Mouse (Mus musculus): ENCODE data around the gene Wdr47. TPM values are rescaled to one million over a fixed set of nuclear protein-coding genes. Genes with fewer than 3 reads are reported as not detected.

Wdr47 gene
- polyA plus RNA-seq, 1 experiment from 2014 or later = 8.7 TPM

GRCm38 (mm10) chr3:108571443-108572294, 19.4 kb upstream of the Wdr47 start, which contains the start of gene Taf13:
Gene Taf13 (plus strand): TSS chr3:108571698.
- H3K9me3 ChIP-seq = no peaks in the 10 kb centered on the region

GRCm38 (mm10) chr3:108572309-108573010, 18.6 kb upstream of the Wdr47 start:
- no peaks in the 10 kb centered on the region for H3K9me3 ChIP-seq
- no peak for DNase-seq (ENCODE audit: low spot score)

More at GRCm38 (mm10) chr3:108571443-108572294, 19.4 kb upstream of the Wdr47 start, which contains the start of gene Taf13:
- Histone ChIP-seq H3K4me3 (peak within 1 kb of the TSS; percentile 85), H3K27me3 (ENCODE audit: insufficient read depth, poor library complexity, severe bottlenecking) (no peaks in the 10 kb centered on the region), H3K36me3 (0 out of 2 replicates have a peak, but pooled peaks cover 5% of the 10 kb centered on the region), H3K4me1 (peaks cover 6% of the 10 kb centered on the region; the same call in 1 of the 2 replicates), H3K27ac (peak within 1 kb of the TSS; percentile 92)
- WGBS = 2% methylated on average over 42 of the region's 42 CpGs
- DNase-seq (ENCODE audit: low spot score) = peak; percentile 98

GRCm38 (mm10) chr3:108574018-108574417, 17.1 kb upstream of the Wdr47 start:
- Histone ChIP-seq H3K9me3 (no peaks in the 10 kb centered on the region), H3K27me3 (ENCODE audit: insufficient read depth, poor library complexity, severe bottlenecking) (no peaks in the 10 kb centered on the region), H3K4me3 (no peak overlapping the region), H3K36me3 (peaks cover 16% of the 10 kb centered on the region; the same call in 1 of the 2 replicates), H3K27ac (no peak overlapping the region), H3K4me1 (peaks cover 6% of the 10 kb centered on the region; the same call in 1 of the 2 replicates)
- WGBS = 81% methylated on average over 5 of the region's 5 CpGs
- DNase-seq (ENCODE audit: low spot score) = no peak

More at GRCm38 (mm10) chr3:108572309-108573010, 18.6 kb upstream of the Wdr47 start:
- Histone ChIP-seq H3K27me3 (ENCODE audit: insufficient read depth, poor library complexity, severe bottlenecking) (no peaks in the 10 kb centered on the region), H3K4me3 (peak overlapping the region; percentile 85), H3K4me1 (peaks cover 6% of the 10 kb centered on the region; the same call in 1 of the 2 replicates), H3K27ac (peak overlapping the region; percentile 92; the same call in 1 of the 2 replicates), H3K36me3 (0 out of 2 replicates have a peak, but pooled peaks cover 5% of the 10 kb centered on the region)
- WGBS = 50% methylated on average over 18 of the region's 18 CpGs

- 78% methylated on average over 4 of the region's 4 CpGs for WGBS
- H3K9me3 ChIP-seq = no peaks in the 10 kb centered on the region
- no peak overlapping the region for H3K4me3 ChIP-seq
- no peak for DNase-seq (ENCODE audit: low spot score)
- H3K27ac ChIP-seq = no peak overlapping the region
- no peaks in the 10 kb centered on the region for H3K4me1 ChIP-seq
- no peaks in the 10 kb centered on the region for H3K27me3 ChIP-seq (ENCODE audit: insufficient read depth, poor library complexity, severe bottlenecking)
- no peaks in the 10 kb centered on the region for H3K36me3 ChIP-seq
These were observed 6.5 kb upstream of the Wdr47 start for GRCm38 (mm10) chr3:108584580-108584979.

- WGBS = 45% methylated on average over 2 of the region's 2 CpGs
- no peak overlapping the region for H3K27ac ChIP-seq
- no peaks in the 10 kb centered on the region for H3K27me3 ChIP-seq (ENCODE audit: insufficient read depth, poor library complexity, severe bottlenecking)
- H3K9me3 ChIP-seq = no peaks in the 10 kb centered on the region
- no peak overlapping the region for H3K4me3 ChIP-seq
- H3K36me3 ChIP-seq = no peaks in the 10 kb centered on the region
- H3K4me1 ChIP-seq = peaks cover 15% of the 10 kb centered on the region; the same call in 1 of the 2 replicates
- no peak for DNase-seq (ENCODE audit: low spot score)
These were observed 2.6 kb upstream of the Wdr47 start for GRCm38 (mm10) chr3:108588446-108588845.

- Histone ChIP-seq H3K4me3 (peak overlapping the region; percentile 98), H3K36me3 (no peaks in the 10 kb centered on the region), H3K4me1 (peaks cover 15% of the 10 kb centered on the region; the same call in 1 of the 2 replicates), H3K9me3 (no peaks in the 10 kb centered on the region), H3K27me3 (ENCODE audit: insufficient read depth, poor library complexity, severe bottlenecking) (no peaks in the 10 kb centered on the region), H3K27ac (peak overlapping the region; percentile 90)
- peak; percentile 87 for DNase-seq (ENCODE audit: low spot score)
- WGBS = under 1% methylated on average over 61 of the region's 61 CpGs
These were observed 747 bp downstream of the Wdr47 start for GRCm38 (mm10) chr3:108591530-108592522.

GRCm38 (mm10) chr3:108608906-108609305, 17.8 kb downstream of the Wdr47 start:
- Histone ChIP-seq H3K36me3 (no peaks in the 10 kb centered on the region), H3K9me3 (no peaks in the 10 kb centered on the region), H3K27me3 (ENCODE audit: insufficient read depth, poor library complexity, severe bottlenecking) (no peaks in the 10 kb centered on the region), H3K4me3 (no peak overlapping the region), H3K4me1 (no peaks in the 10 kb centered on the region), H3K27ac (no peak overlapping the region)
- no peak for DNase-seq (ENCODE audit: low spot score)
- WGBS = 63% methylated on average over 3 of the region's 3 CpGs

- no peaks in the 10 kb centered on the region for H3K36me3 ChIP-seq
- no peak for DNase-seq (ENCODE audit: low spot score)
- H3K4me1 ChIP-seq = no peaks in the 10 kb centered on the region
- no peaks in the 10 kb centered on the region for H3K9me3 ChIP-seq
- no peak overlapping the region for H3K27ac ChIP-seq
- WGBS = 93% methylated on average over 5 of the region's 5 CpGs
- H3K4me3 ChIP-seq = no peak overlapping the region
- H3K27me3 ChIP-seq (ENCODE audit: insufficient read depth, poor library complexity, severe bottlenecking) = no peaks in the 10 kb centered on the region
These were observed 43.7 kb downstream of the Wdr47 start for GRCm38 (mm10) chr3:108634761-108635160.

- Histone ChIP-seq H3K4me3 (no peak overlapping the region), H3K27ac (no peak overlapping the region), H3K36me3 (no peaks in the 10 kb centered on the region), H3K4me1 (no peaks in the 10 kb centered on the region), H3K27me3 (ENCODE audit: insufficient read depth, poor library complexity, severe bottlenecking) (no peaks in the 10 kb centered on the region), H3K9me3 (no peaks in the 10 kb centered on the region)
- no peak for DNase-seq (ENCODE audit: low spot score)
- WGBS = 67% methylated on average over 4 of the region's 4 CpGs
These were observed 48.3 kb downstream of the Wdr47 start for GRCm38 (mm10) chr3:108639412-108639811.

- Histone ChIP-seq H3K36me3 (no peaks in the 10 kb centered on the region), H3K27me3 (ENCODE audit: insufficient read depth, poor library complexity, severe bottlenecking) (no peaks in the 10 kb centered on the region), H3K27ac (no peak overlapping the region), H3K4me3 (no peak overlapping the region), H3K4me1 (no peaks in the 10 kb centered on the region), H3K9me3 (no peaks in the 10 kb centered on the region)
- 78% methylated on average over 4 of the region's 4 CpGs for WGBS
- no peak for DNase-seq (ENCODE audit: low spot score)
These were observed 49.9 kb downstream of the Wdr47 start for GRCm38 (mm10) chr3:108640998-108641397.

GRCm38 (mm10) chr3:108644856-108645255, 53.8 kb downstream of the Wdr47 start:
- WGBS = 85% methylated on average over 3 of the region's 3 CpGs
- H3K27me3 ChIP-seq (ENCODE audit: insufficient read depth, poor library complexity, severe bottlenecking) = no peaks in the 10 kb centered on the region
- H3K36me3 ChIP-seq = no peaks in the 10 kb centered on the region
- H3K4me3 ChIP-seq = no peak overlapping the region
- no peaks in the 10 kb centered on the region for H3K9me3 ChIP-seq
- DNase-seq (ENCODE audit: low spot score) = no peak
- no peaks in the 10 kb centered on the region for H3K4me1 ChIP-seq
- H3K27ac ChIP-seq = no peak overlapping the region

- no peaks in the 10 kb centered on the region for H3K27me3 ChIP-seq (ENCODE audit: insufficient read depth, poor library complexity, severe bottlenecking)
- no peaks in the 10 kb centered on the region for H3K9me3 ChIP-seq
- no peak overlapping the region for H3K27ac ChIP-seq
- no peak overlapping the region for H3K4me3 ChIP-seq
- 58% methylated on average over 7 of the region's 7 CpGs for WGBS
- DNase-seq (ENCODE audit: low spot score) = no peak
- no peaks in the 10 kb centered on the region for H3K4me1 ChIP-seq
- no peaks in the 10 kb centered on the region for H3K36me3 ChIP-seq
These were observed 55.0 kb downstream of the Wdr47 start for GRCm38 (mm10) chr3:108646036-108646435.

All from heart, embryonic 10.5 days (tissue).